8 mouse cellular contexts compared by ENCODE assay signal in the genomic region with DNA sequence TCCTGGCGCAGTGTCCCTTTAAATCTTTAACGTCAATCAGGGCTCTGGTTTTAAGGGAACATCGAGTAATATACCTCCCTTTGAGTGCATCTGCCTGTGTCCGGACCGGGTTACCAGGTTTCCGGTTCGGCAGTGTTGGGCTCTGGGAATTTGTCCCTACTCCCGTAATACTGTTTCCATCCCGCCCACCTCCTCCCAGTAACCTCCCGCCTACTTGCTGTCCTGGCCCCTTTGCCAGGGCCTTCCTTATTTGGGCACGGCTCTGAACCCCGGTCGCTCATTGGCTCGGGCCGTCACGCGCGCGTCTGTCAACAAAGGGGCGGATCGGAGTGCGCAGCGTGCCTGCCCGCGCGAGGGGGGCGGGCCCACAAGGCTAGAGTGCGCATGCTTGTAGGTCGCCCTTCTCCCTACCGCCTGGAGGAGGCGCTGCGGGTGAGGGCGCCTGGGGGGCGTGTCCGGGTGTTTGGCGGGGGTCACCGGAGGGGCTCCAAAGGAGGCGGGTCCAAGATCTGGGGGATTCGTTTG. TPM values are rescaled to one million over a fixed set of nuclear protein-coding genes. Genes with fewer than 3 reads are reported as not detected.
DNase-seq lines count a peak whose midpoint lies in the region; ATAC-seq and TF ChIP-seq lines count a peak whose summit lies in the region.

No protein-coding gene starts in this region.

- H3K9me3 ChIP-seq in embryonic facial prominence, embryonic 15.5 days (replicated peaks), result no peaks in the 10 kb centered on the region
- no peaks in the 10 kb centered on the region for H3K9me3 ChIP-seq in limb, embryonic 14.5 days (ENCODE audit: control insufficient read depth, low read length)
- no peaks in the 10 kb centered on the region for H3K9me3 ChIP-seq in midbrain, postnatal 0 days (ENCODE audit: low read length)

- TF ChIP-seq POLR2A in bone marrow, adult 2 months (IDR thresholded peaks at IDR 0.05; ENCODE audit: borderline replicate concordance, control insufficient read depth, low read depth, low read length), result no peak
- TF ChIP-seq POLR2A in limb, embryonic 14.5 days (IDR thresholded peaks at IDR 0.05; ENCODE audit: borderline replicate concordance, extremely low read depth, insufficient read depth, insufficient read length), result no peak

- peak overlapping the region; percentile 56 for H3K27ac ChIP-seq in bone marrow, adult 2 months (ENCODE audit: control insufficient read depth, insufficient read depth, low read depth, low read length, poor library complexity)
- peak overlapping the region; percentile 89 for H3K27ac ChIP-seq in embryonic facial prominence, embryonic 15.5 days (replicated peaks)
- H3K27ac ChIP-seq in limb, embryonic 14.5 days (replicated peaks; ENCODE audit: low read depth, low read length), result peak overlapping the region; percentile 68
- H3K27ac ChIP-seq in midbrain, postnatal 0 days (ENCODE audit: low read depth, low read length), result peak overlapping the region; percentile 90

- H3K4me3 ChIP-seq in bone marrow, adult 2 months (replicated peaks; ENCODE audit: control insufficient read depth, low read depth, low read length), result peak overlapping the region; percentile 71
- H3K4me3 ChIP-seq in embryonic facial prominence, embryonic 15.5 days (replicated peaks), result peak overlapping the region; percentile 49
- H3K4me3 ChIP-seq in limb, embryonic 14.5 days (replicated peaks; ENCODE audit: low read length), result peak overlapping the region; percentile 43
- peak overlapping the region; percentile 39 for H3K4me3 ChIP-seq in midbrain, postnatal 0 days (ENCODE audit: low read depth, low read length)

- peak overlapping the region; percentile 31; the same call in 1 of the 2 replicates for H3K9ac ChIP-seq in embryonic facial prominence, embryonic 15.5 days
- H3K9ac ChIP-seq in limb, embryonic 14.5 days (ENCODE audit: low read depth, low read length, severe bottlenecking), result peak overlapping the region; percentile 47
- H3K9ac ChIP-seq in midbrain, postnatal 0 days (replicated peaks; ENCODE audit: low read length, poor library complexity, severe bottlenecking), result peak overlapping the region; percentile 50

- no peaks in the 10 kb centered on the region for H3K27me3 ChIP-seq in embryonic facial prominence, embryonic 15.5 days
- no peaks in the 10 kb centered on the region for H3K27me3 ChIP-seq in limb, embryonic 14.5 days (ENCODE audit: control insufficient read depth, insufficient read depth, low read length)
- no peaks in the 10 kb centered on the region for H3K27me3 ChIP-seq in midbrain, postnatal 0 days (ENCODE audit: insufficient read depth, low read length)

- under 1% methylated on average over 39 of the region's 39 CpGs for WGBS in bone marrow, adult 2 months
- under 1% methylated on average over 39 of the region's 39 CpGs for WGBS in embryonic facial prominence, embryonic 15.5 days
- under 1% methylated on average over 39 of the region's 39 CpGs for WGBS in limb, embryonic 14.5 days
- WGBS in midbrain, postnatal 0 days, result under 1% methylated on average over 39 of the region's 39 CpGs

- peak overlapping the region; percentile 64 for H3K4me2 ChIP-seq in embryonic facial prominence, embryonic 15.5 days (replicated peaks)
- H3K4me2 ChIP-seq in limb, embryonic 14.5 days (replicated peaks; ENCODE audit: low read depth, low read length, severe bottlenecking), result peak overlapping the region; percentile 66
- H3K4me2 ChIP-seq in midbrain, postnatal 0 days (ENCODE audit: low read depth, low read length, poor library complexity, severe bottlenecking), result peak overlapping the region; percentile 62

- TF ChIP-seq CTCF in bone marrow, adult 2 months (IDR thresholded peaks at IDR 0.05; ENCODE audit: control insufficient read depth, insufficient read depth, low read length), result peak; percentile 57
- TF ChIP-seq CTCF in midbrain, postnatal 0 days (IDR thresholded peaks at IDR 0.05), result peak; percentile 94

- ATAC-seq in embryonic facial prominence, embryonic 15.5 days (ENCODE audit: insufficient number of reproducible peaks, low FRiP score, low TSS enrichment, low read depth), result peak; percentile 99
- ATAC-seq in limb, embryonic 14.5 days (ENCODE audit: low FRiP score, low read depth), result peak; percentile 99
- ATAC-seq in midbrain, postnatal 0 days (ENCODE audit: low FRiP score), result peak; percentile 98

- no peaks in the 10 kb centered on the region for H3K4me1 ChIP-seq in bone marrow, adult 2 months (ENCODE audit: control insufficient read depth, insufficient read depth, low read length)
- H3K4me1 ChIP-seq in embryonic facial prominence, embryonic 15.5 days, result peaks cover 15% of the 10 kb centered on the region; the same call in 1 of the 2 replicates
- H3K4me1 ChIP-seq in limb, embryonic 14.5 days (ENCODE audit: control insufficient read depth, insufficient read depth, low read length), result peaks cover 9% of the 10 kb centered on the region; the same call in 1 of the 2 replicates
- H3K4me1 ChIP-seq in midbrain, postnatal 0 days (ENCODE audit: insufficient read depth, low read length), result no peaks in the 10 kb centered on the region

- peaks cover 25% of the 10 kb centered on the region for H3K36me3 ChIP-seq in embryonic facial prominence, embryonic 15.5 days
- H3K36me3 ChIP-seq in limb, embryonic 14.5 days (ENCODE audit: control insufficient read depth, insufficient read depth, low read length), result peaks cover 17% of the 10 kb centered on the region
- peaks cover 13% of the 10 kb centered on the region; the same call in 1 of the 2 replicates for H3K36me3 ChIP-seq in midbrain, postnatal 0 days (ENCODE audit: insufficient read depth, low read length)

- peak; percentile 98 for DNase-seq in 416B (ENCODE audit: low read depth)
- peak; percentile 98 for DNase-seq in heart, adult 8-10 months (ENCODE audit: low spot score)
- peak; percentile 99 for DNase-seq in kidney, adult 9 months
- DNase-seq in limb, embryonic 14.5 days (ENCODE audit: low spot score), result peak; percentile 98
- DNase-seq in midbrain, postnatal 0 days (ENCODE audit: low spot score), result peak; percentile 99
- DNase-seq in spleen, postnatal 14 days (ENCODE audit: low spot score in 2 of 2), result peak; percentile 77 to 86

RNA-seq across cellular contexts. Expression of gene Fbxo46, which starts 11.7 kb away (rescaled TPM):
- polyA plus RNA-seq in bone marrow, adult 2 months (2011; ENCODE audit: insufficient read depth, insufficient read length, low replicate concordance, missing spikeins), result 3.9 and 4.8 TPM in 2 replicates
- polyA plus RNA-seq in embryonic facial prominence, embryonic 15.5 days (2015; fragmentation: Nextera tagmentation; extraction: Ambion mirVana), result 14.7 and 16.3 TPM in 2 replicates
- total RNA-seq in heart, adult 8-10 months (2022), result 1 to 10 TPM; 4.2 to 6.0 (median 5.3) TPM
- polyA plus RNA-seq in limb, embryonic 14.5 days (2012; rRNA removed), result 10.6 and 14.6 TPM in 2 replicates
- 9.9 and 11.2 TPM in 2 replicates for polyA plus RNA-seq in limb, embryonic 14.5 days (2014; fragmentation: Nextera tagmentation; extraction: Ambion mirVana)
- total RNA-seq in midbrain, postnatal 0 days (2014; rRNA removed), result 19.8 and 20.6 TPM in 2 replicates
- 9.9 and 11.6 TPM in 2 replicates for polyA plus RNA-seq in midbrain, postnatal 0 days (2015; fragmentation: Nextera tagmentation; extraction: Ambion mirVana)

RNA-seq across cellular contexts. Expression of gene Gm4969, which starts 13.2 kb away (rescaled TPM):
- not detected in 2 replicates for polyA plus RNA-seq in bone marrow, adult 2 months (2011; ENCODE audit: insufficient read depth, insufficient read length, low replicate concordance, missing spikeins)
- 1.9 and 2.3 TPM in 2 replicates for polyA plus RNA-seq in embryonic facial prominence, embryonic 15.5 days (2015; fragmentation: Nextera tagmentation; extraction: Ambion mirVana)
- total RNA-seq in heart, adult 8-10 months (2022), result not detected
- polyA plus RNA-seq in limb, embryonic 14.5 days (2012; rRNA removed), result 7.0 and 7.7 TPM in 2 replicates
- polyA plus RNA-seq in limb, embryonic 14.5 days (2014; fragmentation: Nextera tagmentation; extraction: Ambion mirVana), result 2.5 and 4.0 TPM in 2 replicates
- total RNA-seq in midbrain, postnatal 0 days (2014; rRNA removed), result 9.4 and 9.6 TPM in 2 replicates
- polyA plus RNA-seq in midbrain, postnatal 0 days (2015; fragmentation: Nextera tagmentation; extraction: Ambion mirVana), result 12.7 and 12.9 TPM in 2 replicates

RNA-seq across cellular contexts. Expression of gene Qpctl, which starts 17.7 kb away (rescaled TPM):
- 3.6 and 6.8 TPM in 2 replicates for polyA plus RNA-seq in bone marrow, adult 2 months (2011; ENCODE audit: insufficient read depth, insufficient read length, low replicate concordance, missing spikeins)
- polyA plus RNA-seq in embryonic facial prominence, embryonic 15.5 days (2015; fragmentation: Nextera tagmentation; extraction: Ambion mirVana), result 13.9 and 15.1 TPM in 2 replicates
- 1 to 10 TPM; 4.1 to 4.7 (median 4.5) TPM for total RNA-seq in heart, adult 8-10 months (2022)
- 13.2 and 15.6 TPM in 2 replicates for polyA plus RNA-seq in limb, embryonic 14.5 days (2012; rRNA removed)
- 11.1 and 12.1 TPM in 2 replicates for polyA plus RNA-seq in limb, embryonic 14.5 days (2014; fragmentation: Nextera tagmentation; extraction: Ambion mirVana)
- 17.3 and 17.8 TPM in 2 replicates for total RNA-seq in midbrain, postnatal 0 days (2014; rRNA removed)
- polyA plus RNA-seq in midbrain, postnatal 0 days (2015; fragmentation: Nextera tagmentation; extraction: Ambion mirVana), result 30.2 and 32.5 TPM in 2 replicates

RNA-seq across cellular contexts. Expression of gene Snrpd2, which starts 18.1 kb away (rescaled TPM):
- polyA plus RNA-seq in bone marrow, adult 2 months (2011; ENCODE audit: insufficient read depth, insufficient read length, low replicate concordance, missing spikeins), result 56.3 and 58.6 TPM in 2 replicates
- polyA plus RNA-seq in embryonic facial prominence, embryonic 15.5 days (2015; fragmentation: Nextera tagmentation; extraction: Ambion mirVana), result 139 and 140 TPM in 2 replicates
- total RNA-seq in heart, adult 8-10 months (2022), result 10 to 100 TPM; 63.5 to 76.4 (median 68.8) TPM
- 71.9 and 151 TPM in 2 replicates for polyA plus RNA-seq in limb, embryonic 14.5 days (2012; rRNA removed)
- polyA plus RNA-seq in limb, embryonic 14.5 days (2014; fragmentation: Nextera tagmentation; extraction: Ambion mirVana), result 130 and 143 TPM in 2 replicates
- total RNA-seq in midbrain, postnatal 0 days (2014; rRNA removed), result 31.4 and 36.7 TPM in 2 replicates
- 115 and 116 TPM in 2 replicates for polyA plus RNA-seq in midbrain, postnatal 0 days (2015; fragmentation: Nextera tagmentation; extraction: Ambion mirVana)

RNA-seq across cellular contexts. Expression of gene Gipr, which starts 34.5 kb away (rescaled TPM):
- 0.62 and 0.79 TPM in 2 replicates for polyA plus RNA-seq in bone marrow, adult 2 months (2011; ENCODE audit: insufficient read depth, insufficient read length, low replicate concordance, missing spikeins)
- polyA plus RNA-seq in embryonic facial prominence, embryonic 15.5 days (2015; fragmentation: Nextera tagmentation; extraction: Ambion mirVana), result 0.68 and 1.1 TPM in 2 replicates
- under 1 TPM; 0.09 to 0.29 (median 0.26) TPM for total RNA-seq in heart, adult 8-10 months (2022)
- polyA plus RNA-seq in limb, embryonic 14.5 days (2012; rRNA removed), result 1.1 and 1.4 TPM in 2 replicates
- polyA plus RNA-seq in limb, embryonic 14.5 days (2014; fragmentation: Nextera tagmentation; extraction: Ambion mirVana), result 0.32 TPM in 1 of 2 replicates, not detected in the other
- total RNA-seq in midbrain, postnatal 0 days (2014; rRNA removed), result 2.3 and 7.4 TPM in 2 replicates
- polyA plus RNA-seq in midbrain, postnatal 0 days (2015; fragmentation: Nextera tagmentation; extraction: Ambion mirVana), result 1.7 and 2.3 TPM in 2 replicates

Comparison
In these comparisons a context has a peak if more than half of its experiments do, and no peak if none do; other contexts are left out.
1. Peak in every context shown above with its lines: DNase-seq, ATAC-seq, H3K4me3 ChIP-seq and H3K27ac ChIP-seq.